Mouse (Mus musculus) thymus, adult 2 months (tissue): Measurements from ENCODE around the gene Cyb561d1. TPM values are rescaled to one million over a fixed set of nuclear protein-coding genes. Genes with fewer than 3 reads are reported as not detected.

ENCODE experiments used
- DNase-seq: peaks from one replicate; pipeline ENCODE4 v3.0.0; 2021
- H3K27ac ChIP-seq: fragments of 200-500 bp; 2 replicates; pipeline ENCODE4 v1.5.1; 2012; ENCODE audit warnings: low read length, control low read depth; ENCODE audit not compliant: control insufficient read depth, insufficient read depth
- H3K27me3 ChIP-seq: fragments of 200-500 bp; 2 replicates; pipeline ENCODE4 v1.6.1; 2012; ENCODE audit warnings: mild to moderate bottlenecking, low read length, moderate library complexity, mixed read lengths; ENCODE audit not compliant: control insufficient read depth, insufficient read depth
- H3K36me3 ChIP-seq: fragments of 200-500 bp; 2 replicates; pipeline ENCODE4 v1.6.1; 2012; ENCODE audit warnings: mild to moderate bottlenecking, low read length, moderate library complexity; ENCODE audit not compliant: control insufficient read depth, insufficient read depth
- H3K4me1 ChIP-seq: fragments of 200-500 bp; replicated peaks from 2 replicates; pipeline ENCODE4 v1.6.1; 2012; ENCODE audit warnings: low read length; ENCODE audit not compliant: control insufficient read depth, insufficient read depth
- H3K4me3 ChIP-seq: fragments of 200-500 bp; 2 replicates; pipeline ENCODE4 v1.5.1; 2012; ENCODE audit warnings: mild to moderate bottlenecking, low read length, control low read depth, moderate library complexity; ENCODE audit not compliant: control insufficient read depth, insufficient read depth
- CTCF ChIP-seq: fragments of 200-500 bp; IDR thresholded peaks from 2 replicates; pipeline ENCODE4 v1.5.1; 2012; ENCODE audit warnings: mild to moderate bottlenecking, control low read depth, low read length, moderate library complexity, borderline replicate concordance; ENCODE audit not compliant: control insufficient read depth, poor library complexity, insufficient read depth; ENCODE audit errors: extremely low read depth
- POLR2A ChIP-seq: fragments of 200-500 bp; IDR thresholded peaks from 2 replicates; pipeline ENCODE4 v1.6.1; 2012; ENCODE audit warnings: mild to moderate bottlenecking, low read length, control low read depth, moderate library complexity; ENCODE audit not compliant: control insufficient read depth, poor library complexity, insufficient read depth; ENCODE audit errors: extremely low read depth
- WGBS: fragments of 180-500 bp; shearing (Covaris S2); methylation state at CpG from one replicate; pipeline ENCODE4 v1.1.7; 2018; 5-methylcytosine and 5-hydroxymethylcytosine counted together
- polyA plus RNA-seq: library from polyadenylated mRNA; depleted of rRNA; stranded (reverse); fragments of >200 nt; gene quantifications from 2 replicates; pipeline ENCODE4 v1.2.3, GENCODE M21; 2012

Cyb561d1 gene
- polyA plus RNA-seq, 1 experiment: 23.0 TPM

GRCm38 (mm10) chr3:108226558-108227350, 25.7 kb upstream of the Cyb561d1 start, which contains the start of gene Sypl2:
Gene Sypl2, minus strand, starts transcription at chr3:108226648.
- H3K4me1 ChIP-seq: peaks cover 7% of the 10 kb centered on the region
- no peaks in the 10 kb centered on the region for H3K36me3 ChIP-seq
- peak; percentile 38 for DNase-seq
- peaks cover 16% of the 10 kb centered on the region for H3K27me3 ChIP-seq
- TF ChIP-seq POLR2A (no peak), CTCF (no peak)
- no peak within 1 kb of the TSS for H3K27ac ChIP-seq
- WGBS: 8% methylated on average over 44 of the region's 44 CpGs
- H3K4me3 ChIP-seq: peak within 1 kb of the TSS; percentile 32

- H3K36me3 ChIP-seq: no peaks in the 10 kb centered on the region
- TF ChIP-seq CTCF: no peak
- no peak for TF ChIP-seq POLR2A
- no peak for DNase-seq
- peak overlapping the region; percentile 32; the same call in 1 of the 2 replicates for H3K4me3 ChIP-seq
- H3K4me1 ChIP-seq: peaks cover 7% of the 10 kb centered on the region
- WGBS: 10% methylated on average over 67 of the region's 67 CpGs
- H3K27ac ChIP-seq: no peak overlapping the region
- H3K27me3 ChIP-seq: peaks cover 16% of the 10 kb centered on the region
Observed at GRCm38 (mm10) chr3:108225711-108226557, 24.9 kb upstream of the Cyb561d1 start.

GRCm38 (mm10) chr3:108220661-108221060, 19.6 kb upstream of the Cyb561d1 start:
- Histone ChIP-seq H3K4me3 (no peak overlapping the region), H3K36me3 (no peaks in the 10 kb centered on the region), H3K4me1 (no peaks in the 10 kb centered on the region), H3K27me3 (peaks cover 4% of the 10 kb centered on the region), H3K27ac (no peak overlapping the region)
- WGBS: 89% methylated on average over 3 of the region's 3 CpGs
- TF ChIP-seq POLR2A (no peak), CTCF (no peak)
- DNase-seq: no peak

GRCm38 (mm10) chr3:108214734-108215133, 13.7 kb upstream of the Cyb561d1 start:
- no peak for TF ChIP-seq CTCF
- TF ChIP-seq POLR2A: no peak
- H3K27ac ChIP-seq: no peak overlapping the region
- peaks cover 4% of the 10 kb centered on the region for H3K4me1 ChIP-seq
- no peaks in the 10 kb centered on the region for H3K27me3 ChIP-seq
- DNase-seq: no peak
- no peak overlapping the region for H3K4me3 ChIP-seq
- 15% methylated on average over 5 of the region's 5 CpGs for WGBS
- H3K36me3 ChIP-seq: no peaks in the 10 kb centered on the region

- 87% methylated on average over 8 of the region's 8 CpGs for whole genome bisulfite sequencing
- no peak for DNase-seq
Observed at GRCm38 (mm10) chr3:108212406-108212805, 11.4 kb upstream of the Cyb561d1 start.

GRCm38 (mm10) chr3:108211845-108212244, 10.8 kb upstream of the Cyb561d1 start:
- no peak for DNase-seq
- Histone ChIP-seq H3K36me3 (no peaks in the 10 kb centered on the region), H3K4me3 (no peak overlapping the region), H3K27me3 (no peaks in the 10 kb centered on the region), H3K4me1 (peaks cover 13% of the 10 kb centered on the region), H3K27ac (no peak overlapping the region)
- no peak for TF ChIP-seq CTCF
- 91% methylated on average over 6 of the region's 6 CpGs for WGBS

More at GRCm38 (mm10) chr3:108212406-108212805, 11.4 kb upstream of the Cyb561d1 start:
- no peaks in the 10 kb centered on the region for H3K36me3 ChIP-seq
- H3K4me3 ChIP-seq: no peak overlapping the region
- no peaks in the 10 kb centered on the region for H3K27me3 ChIP-seq
- H3K27ac ChIP-seq: no peak overlapping the region
- H3K4me1 ChIP-seq: peaks cover 13% of the 10 kb centered on the region
- TF ChIP-seq CTCF: no peak
- no peak for TF ChIP-seq POLR2A

- Histone ChIP-seq H3K27ac (peak within 1 kb of the TSS; percentile 74), H3K27me3 (no peaks in the 10 kb centered on the region), H3K4me1 (peaks cover 13% of the 10 kb centered on the region), H3K4me3 (peak within 1 kb of the TSS; percentile 66), H3K36me3 (no peaks in the 10 kb centered on the region)
- DNase-seq: no peak
- WGBS: 2% methylated on average over 14 of the region's 14 CpGs
- TF ChIP-seq CTCF (peak; percentile 73), POLR2A (no peak)
Observed at GRCm38 (mm10) chr3:108210771-108211139, 9.7 kb upstream of the Cyb561d1 start, which contains the start of gene Atxn7l2. Gene Atxn7l2, minus strand, starts transcription at chr3:108210934.
